Mouse (Mus musculus): ENCODE measurements at regions not wholly inside any gene's neighbourhood (a gene's known extent, or its start where the extent isn't known, plus 50 kb on each side); places are given as distances from the start of the nearest gene placed in this dataset.
A peak's percentile ranks its signal among the peaks of the same experiment; 100 is the strongest.

DNA sequence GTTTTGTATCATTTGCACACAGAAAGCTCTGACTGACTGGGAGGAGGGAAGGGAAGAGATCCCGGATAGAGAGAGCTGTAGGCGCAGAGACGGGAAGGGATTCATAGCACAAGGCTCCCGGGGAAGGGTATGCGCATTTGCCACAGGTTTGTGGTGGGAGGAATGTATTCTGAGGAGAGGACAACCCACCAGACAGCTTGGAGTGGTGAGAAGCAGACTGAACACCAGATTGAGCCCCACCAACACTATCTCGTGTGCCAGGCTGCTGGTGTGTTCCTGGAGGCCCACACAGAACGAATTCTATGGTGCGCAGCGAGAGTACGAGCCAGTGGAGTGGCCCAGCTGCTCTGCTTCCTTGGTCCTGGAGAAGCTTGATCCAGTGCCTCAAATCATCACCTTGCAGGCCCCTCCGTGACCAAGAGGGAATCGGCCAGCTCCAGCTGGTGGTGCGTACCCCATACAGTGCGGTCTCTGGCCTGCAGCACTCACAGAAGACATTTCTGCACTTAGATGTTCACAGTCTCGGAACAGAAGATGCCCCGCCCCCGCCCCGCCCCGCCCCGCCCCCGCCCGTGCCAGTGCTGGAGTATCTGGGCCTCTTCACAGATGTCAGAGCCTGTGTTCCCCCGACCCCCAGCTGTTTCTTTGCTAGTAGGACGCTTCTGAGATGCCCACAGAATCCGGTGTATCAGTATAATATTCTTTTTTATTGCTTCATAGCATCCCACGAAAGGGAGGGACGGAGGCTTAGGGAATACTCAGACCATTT is 92.8 kb upstream of the Tmem189 start:
- no peak for DNase-seq (ENCODE audit: low spot score)

DNA sequence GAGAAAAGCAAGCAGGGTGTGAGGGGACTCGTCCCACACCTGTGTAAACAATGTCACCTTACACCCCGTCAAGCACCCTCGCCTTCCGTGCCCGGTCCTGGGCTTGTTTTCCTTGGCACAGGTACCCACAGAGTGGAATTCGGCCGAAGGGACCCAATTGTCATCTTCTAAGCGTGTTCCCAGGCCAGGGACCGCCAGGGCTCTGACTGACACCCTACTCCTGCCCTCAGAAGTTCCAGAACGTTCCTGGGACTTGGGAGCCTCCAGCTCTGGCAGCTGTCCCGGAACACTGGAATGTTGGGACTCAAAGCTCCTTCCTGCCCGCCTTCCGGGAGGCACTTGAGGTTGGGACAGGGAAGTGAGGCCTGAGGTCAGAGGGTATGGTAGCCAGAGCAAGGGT is 91.9 kb upstream of the Tmem189 start:
- no peak for DNase-seq (ENCODE audit: low spot score)

DNA sequence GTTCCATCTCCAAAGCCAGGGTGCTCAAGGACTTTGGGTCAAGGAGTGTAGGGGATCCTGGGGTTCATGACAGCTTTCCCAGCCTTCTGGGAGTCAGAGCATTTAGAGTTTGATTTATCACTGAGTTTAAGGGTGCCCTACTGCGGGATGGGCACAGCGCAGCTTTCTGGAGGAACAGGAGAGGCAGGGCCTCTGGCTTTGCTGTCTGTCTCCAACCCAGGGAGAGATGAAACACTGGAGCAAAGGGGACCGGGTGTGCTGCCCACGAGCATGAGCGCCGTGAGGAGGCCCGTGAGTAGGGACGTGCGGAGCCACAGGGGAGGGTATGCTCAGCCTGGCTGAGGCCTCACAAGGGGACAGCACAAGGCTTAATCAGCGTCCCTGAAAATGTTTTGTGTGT is 89.1 kb upstream of the Tmem189 start:
- no peak for DNase-seq (ENCODE audit: low spot score)

DNA sequence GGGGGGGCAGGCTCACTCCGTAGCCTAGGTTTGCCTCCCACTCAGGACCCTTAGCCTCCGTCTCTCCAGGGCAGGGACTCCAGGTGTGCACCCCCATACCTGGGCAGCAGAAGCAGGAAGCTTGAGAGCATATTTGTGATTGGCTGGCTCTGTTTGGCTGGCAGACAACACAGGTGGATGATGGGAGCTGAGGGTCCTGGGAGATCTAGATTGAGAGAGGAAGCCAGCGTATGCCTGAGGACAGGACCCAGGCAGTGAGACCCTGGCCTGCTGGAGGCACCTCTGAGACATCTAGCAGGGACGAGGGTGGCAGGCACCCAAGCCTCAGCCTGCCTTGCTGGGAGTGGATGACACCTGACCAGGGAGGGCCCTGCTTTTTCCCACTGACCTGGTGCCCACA is 88.6 kb upstream of the Tmem189 start:
- no peak for DNase-seq (ENCODE audit: low spot score)

DNA sequence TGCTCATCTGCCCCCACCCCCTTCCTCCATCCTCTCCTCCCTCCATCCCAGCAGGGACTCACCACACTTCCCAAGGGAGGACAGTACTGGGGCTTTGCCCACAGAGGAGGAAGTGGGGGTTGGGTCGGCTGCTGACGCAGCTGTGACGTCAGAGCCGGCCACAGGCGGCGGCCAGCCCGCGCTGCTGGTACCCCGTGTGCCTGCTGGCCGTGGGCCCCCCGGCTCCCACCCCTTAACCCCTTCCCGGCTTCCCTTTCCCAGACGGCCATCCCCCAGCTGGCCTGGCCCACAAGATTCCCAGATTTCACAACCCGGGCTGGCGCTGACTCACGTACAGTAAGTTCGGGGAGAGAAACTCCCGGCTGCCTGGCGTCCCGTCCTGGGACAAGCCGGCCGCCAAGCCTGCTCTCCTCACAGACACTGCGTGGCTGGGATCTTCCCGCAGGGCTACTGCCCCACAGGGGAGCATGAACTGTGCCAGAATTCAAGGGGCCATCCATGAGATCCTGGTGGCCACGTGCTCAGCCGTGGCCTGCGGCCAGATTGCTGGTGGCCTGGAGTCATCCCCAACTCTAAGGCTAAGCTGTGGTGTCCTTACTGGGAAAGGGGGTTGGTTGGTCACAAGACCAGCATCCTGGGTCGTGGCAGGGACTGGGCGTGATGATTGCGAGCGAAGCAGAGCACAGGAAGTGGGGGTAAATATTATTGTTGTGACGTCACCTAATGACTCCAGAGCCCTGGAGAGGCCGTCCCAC is 87.9 kb upstream of the Tmem189 start:
- peak; percentile 95 for DNase-seq (ENCODE audit: low spot score)

DNA sequence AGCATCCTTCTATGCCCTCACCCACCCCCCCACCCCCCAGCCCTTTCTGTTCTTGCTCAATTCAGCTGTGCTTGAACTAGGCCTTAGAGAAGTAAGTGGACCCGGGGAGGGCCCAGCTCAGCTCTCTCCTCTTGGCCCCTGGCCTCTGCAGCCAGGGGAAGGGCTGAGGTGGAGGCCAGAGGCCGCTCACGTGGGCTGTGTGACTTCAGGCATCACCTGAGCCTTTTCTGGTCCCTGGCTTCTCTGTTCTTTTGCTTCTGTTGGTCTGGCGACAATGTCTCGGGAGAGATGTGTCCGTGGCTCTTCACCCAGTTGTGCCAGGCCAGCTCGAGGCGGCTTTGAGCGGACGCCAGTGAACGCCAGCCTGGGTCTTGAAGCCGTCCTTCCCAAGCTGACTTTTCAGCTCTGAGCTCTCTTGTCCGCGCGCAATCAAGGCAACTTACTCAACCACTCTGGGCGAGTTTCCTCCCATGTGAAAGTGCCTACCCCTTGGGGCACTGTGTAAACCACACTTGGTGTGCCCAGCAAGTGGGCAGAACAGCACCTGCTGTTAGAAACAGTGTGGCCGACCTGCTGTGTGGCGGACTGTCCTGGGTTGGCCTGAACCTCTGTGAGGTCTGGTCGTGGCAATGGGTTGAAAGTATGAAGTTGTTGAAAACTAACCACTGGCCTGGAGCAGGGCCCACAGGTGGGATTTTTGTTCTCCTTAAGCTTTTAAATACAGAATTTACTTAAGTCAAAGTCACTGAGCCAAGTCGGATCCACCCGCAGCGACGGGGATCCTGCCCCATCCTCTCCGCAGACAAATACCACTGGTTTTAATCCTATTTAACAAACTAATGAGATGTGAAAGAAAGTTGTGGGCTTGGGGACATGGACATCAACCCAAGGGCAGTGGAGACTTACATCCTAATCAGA is 86.9 kb upstream of the Tmem189 start:
- no peak for DNase-seq (ENCODE audit: low spot score)

DNA sequence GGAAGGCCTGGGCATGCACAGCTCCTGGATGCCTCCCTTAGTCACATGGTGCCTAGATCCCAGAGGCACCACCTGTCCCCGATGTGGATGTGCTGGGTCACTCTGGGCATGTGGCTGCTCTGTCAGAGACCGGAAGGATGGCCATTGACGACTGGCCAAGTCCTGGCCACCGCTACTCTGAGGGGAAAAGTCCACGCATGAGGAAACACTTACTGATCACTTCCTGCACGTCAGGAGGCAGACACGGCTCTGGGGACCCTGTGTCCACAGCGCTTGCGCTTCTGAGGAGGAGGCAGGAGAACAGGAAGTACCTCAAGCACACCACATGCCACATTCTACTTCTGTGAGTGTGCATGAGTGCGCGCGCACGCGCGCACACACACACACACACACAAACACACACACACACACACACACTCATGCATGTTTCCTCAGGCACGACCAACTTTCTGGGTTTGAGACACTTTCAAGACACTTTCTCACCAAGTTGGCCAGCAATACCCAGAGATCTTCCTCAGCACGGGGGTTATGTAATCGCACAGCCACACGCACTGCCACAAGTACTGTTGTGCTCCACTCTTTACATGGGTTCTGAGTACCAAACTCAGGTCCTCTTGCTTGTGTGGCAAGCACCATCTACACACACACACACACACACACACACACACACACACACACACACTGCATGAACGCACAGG is 85.7 kb upstream of the Tmem189 start:
- DNase-seq (ENCODE audit: low spot score): peak; percentile 88

DNA sequence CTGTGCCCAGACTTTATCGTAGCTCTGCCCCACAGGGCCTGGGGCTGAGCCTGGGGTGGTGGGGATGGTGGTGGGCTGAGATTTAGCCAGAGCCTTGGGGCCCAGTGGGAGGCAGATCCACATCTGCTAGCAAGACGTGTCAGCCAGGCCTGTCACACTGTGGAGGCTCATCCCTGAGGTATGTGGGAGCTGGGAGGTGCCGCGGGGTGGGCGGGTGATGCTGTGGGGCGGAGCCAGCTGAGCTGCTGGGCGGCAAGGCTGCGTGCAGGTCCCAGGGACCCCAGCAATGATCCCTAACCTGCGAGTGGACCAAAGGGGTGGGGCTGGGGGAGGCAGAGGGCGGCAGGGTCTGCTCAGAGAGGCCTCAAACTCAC is 85.2 kb upstream of the Tmem189 start:
- DNase-seq (ENCODE audit: low spot score): no peak

DNA sequence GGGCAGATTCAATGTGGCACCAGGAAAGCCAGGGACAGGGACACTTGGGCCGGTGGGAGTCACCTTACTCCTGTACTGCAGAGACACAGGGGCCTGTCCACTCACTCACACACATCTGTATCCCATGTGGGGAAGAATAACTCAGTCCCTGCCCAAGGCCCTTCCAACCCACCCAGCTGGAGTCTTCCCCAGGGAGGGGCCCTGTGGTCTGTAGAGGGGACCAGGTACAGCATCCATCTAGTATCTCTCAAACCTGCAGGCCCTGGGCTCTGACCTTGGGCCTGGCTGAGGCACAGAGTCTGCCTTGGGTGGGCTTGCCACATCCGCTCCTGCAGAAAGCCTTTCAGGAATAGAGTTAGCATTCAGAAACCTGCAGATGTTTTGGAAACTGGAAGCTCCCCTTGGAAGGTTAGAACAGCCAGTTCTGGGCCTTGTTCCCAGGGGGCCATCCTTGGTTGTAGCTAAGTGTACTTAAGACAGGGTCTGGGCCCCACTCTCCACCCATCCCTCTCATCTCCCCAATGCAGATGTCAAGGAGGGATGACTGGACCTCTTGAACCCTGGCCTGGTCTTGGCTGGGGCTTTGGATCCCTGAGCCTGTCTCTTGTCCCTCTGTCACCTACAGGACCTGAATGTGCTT is 84.7 kb upstream of the Tmem189 start:
- no peak for DNase-seq (ENCODE audit: low spot score)

- DNase-seq (ENCODE audit: low spot score): no peak
These were observed 83.2 kb upstream of the Tmem189 start for GRCm38 (mm10) chr2:167772834-167773233.

DNA sequence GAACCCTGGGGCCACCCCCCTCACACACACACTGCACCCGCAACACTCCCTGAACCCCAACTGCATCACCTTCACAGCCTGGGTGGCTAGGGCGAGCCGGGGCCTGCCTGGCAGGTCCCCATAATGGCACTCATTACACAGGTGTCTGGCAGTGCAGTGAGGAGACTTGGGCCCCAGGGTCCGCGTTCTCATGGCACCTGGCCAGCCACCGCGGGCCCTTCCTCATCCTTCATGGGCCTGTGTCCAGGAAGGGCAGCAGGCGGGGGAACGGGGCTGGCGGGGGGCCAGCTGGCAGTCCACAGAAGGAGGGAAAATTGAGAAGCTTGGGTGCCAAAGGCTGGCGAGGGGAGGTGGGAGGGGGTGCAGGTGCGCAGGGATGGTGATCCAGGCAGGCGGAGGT is 78.3 kb upstream of the Tmem189 start:
- DNase-seq (ENCODE audit: low spot score): no peak

GRCm38 (mm10) chr2:167767371-167767770 is 77.7 kb upstream of the Tmem189 start:
- DNase-seq (ENCODE audit: low spot score): no peak

DNA sequence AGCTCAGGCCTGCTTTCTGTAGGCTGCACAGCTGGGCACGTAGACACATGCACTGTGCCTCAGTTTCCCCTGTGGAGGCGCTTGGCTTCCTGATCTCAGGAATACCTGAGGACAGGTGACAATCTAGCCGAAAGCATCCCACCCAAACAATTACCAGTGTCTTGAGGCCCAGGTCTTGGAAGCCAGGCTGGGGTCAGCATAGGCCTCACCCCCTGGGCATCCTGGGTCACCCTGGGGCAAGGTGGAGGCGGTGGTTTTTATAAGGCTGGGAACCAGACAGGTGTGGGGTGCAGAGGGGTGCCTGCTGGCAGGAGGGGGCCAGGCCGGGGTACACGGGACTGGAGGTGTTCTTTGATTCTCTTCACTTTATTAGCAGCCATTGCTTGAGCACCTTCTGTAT is 76.2 kb upstream of the Tmem189 start:
- no peak for DNase-seq (ENCODE audit: low spot score)

DNA sequence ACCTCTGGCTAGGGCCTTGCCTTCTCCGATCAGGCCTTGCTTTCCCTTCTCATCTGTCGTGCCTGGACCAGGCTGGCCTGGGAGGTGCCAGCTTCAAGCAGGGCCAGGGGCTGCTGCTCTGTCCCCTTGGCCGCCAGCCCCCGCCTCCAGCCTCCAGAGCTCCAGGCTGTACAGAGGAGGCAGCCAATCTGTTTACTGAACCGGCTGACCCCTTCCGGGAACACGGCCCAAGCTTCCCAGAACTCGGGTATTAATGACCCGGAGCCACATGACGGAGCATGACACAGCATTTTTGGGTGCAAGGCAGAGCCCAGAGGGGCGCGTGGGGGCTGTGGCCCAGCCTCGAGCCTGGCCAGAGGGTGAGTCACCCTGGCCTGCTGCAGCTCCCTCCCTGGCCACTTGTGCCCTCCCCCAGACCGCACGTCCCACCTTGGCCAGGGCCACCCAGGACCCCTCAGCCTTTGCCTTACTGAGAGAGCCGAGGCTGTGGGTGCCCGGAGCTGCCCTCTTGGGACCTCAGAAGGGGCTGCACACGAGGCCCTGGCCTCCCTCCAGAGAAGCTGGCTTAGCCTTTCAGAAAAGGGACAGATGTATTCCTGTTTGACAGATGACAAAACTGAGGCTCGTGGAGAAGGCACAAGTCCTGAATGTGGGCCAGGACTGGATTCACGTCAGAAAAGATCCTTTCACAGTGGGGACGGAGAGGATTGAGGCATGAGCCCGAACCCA is 75.6 kb upstream of the Tmem189 start:
- no peak for DNase-seq (ENCODE audit: low spot score)

- no peak for DNase-seq (ENCODE audit: low spot score)
These were observed 74.3 kb upstream of the Tmem189 start for GRCm38 (mm10) chr2:167763891-167764410.

GRCm38 (mm10) chr2:167761404-167761936 is 71.8 kb upstream of the Tmem189 start:
- no peak for DNase-seq (ENCODE audit: low spot score)

GRCm38 (mm10) chr2:167760681-167761403 is 71.2 kb upstream of the Tmem189 start:
- no peak for DNase-seq (ENCODE audit: low spot score)

- no peak for DNase-seq (ENCODE audit: low spot score)
These were observed 70.2 kb upstream of the Tmem189 start for GRCm38 (mm10) chr2:167759603-167760390.

Measured in T-cell, adult 2 months (primary cell).